Mouse (Mus musculus): ENCODE measurements around the gene Fabp3.

Fabp3 gene

GRCm38 (mm10) chr4:130308231-130309081 lies at the start of gene Fabp3, which contains the start of gene Gm10570:
Gene Fabp3 (plus strand): TSS chr4:130308595.
Gene Gm10570 (minus strand): TSS chr4:130308674.
- DNase-seq (ENCODE audit: low read depth, low spot score) = peak; percentile 80

- DNase-seq (ENCODE audit: low read depth, low spot score) = peak; percentile 70
These were observed 48.0 kb upstream of the Fabp3 start for GRCm38 (mm10) chr4:130260406-130260805.

DNA sequence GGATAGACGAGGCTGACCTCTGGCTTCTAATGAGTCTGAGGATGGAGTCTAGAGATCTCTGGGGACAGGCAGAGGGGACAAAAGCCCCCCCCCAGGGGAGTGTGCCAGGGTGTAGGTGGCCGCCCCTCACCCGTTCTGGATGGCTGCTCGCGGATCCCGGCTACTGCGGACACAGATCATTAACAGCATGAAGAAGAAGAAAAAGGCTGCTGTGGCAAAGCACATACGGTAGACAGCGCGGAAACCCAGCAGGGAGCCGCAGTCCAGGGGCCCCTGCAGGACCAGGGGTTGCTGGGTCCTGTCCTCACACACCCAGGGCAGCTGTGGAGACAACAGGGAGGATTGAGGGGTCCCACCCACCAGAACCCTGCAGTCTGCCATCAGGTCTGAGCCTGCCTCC lies 44.3 kb upstream of the Fabp3 start:
- no peak for DNase-seq (ENCODE audit: low read depth, low spot score)

- peak; percentile 88 for DNase-seq (ENCODE audit: low read depth, low spot score)
These were observed 43.6 kb upstream of the Fabp3 start for GRCm38 (mm10) chr4:130264698-130265349.

DNA sequence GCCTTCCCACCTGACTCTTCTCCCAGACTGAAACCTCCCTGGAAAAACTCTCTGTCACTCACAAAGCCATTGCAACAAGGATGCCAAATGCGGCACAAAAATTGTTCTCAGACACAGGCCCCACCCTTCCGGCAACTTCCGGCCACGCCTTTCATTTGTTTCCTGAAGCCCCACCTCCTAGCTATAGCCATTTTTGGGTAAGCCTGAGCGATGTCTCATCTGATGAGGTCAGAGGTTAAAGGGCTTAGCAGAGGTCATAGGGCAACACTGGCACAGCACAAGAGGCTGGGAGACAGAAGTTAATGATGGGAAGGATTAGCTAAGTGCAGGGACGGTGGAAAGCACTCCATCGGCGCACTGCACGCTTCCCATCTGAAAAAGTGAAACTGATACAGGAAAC lies 41.8 kb upstream of the Fabp3 start:
- peak; percentile 62 for DNase-seq (ENCODE audit: low read depth, low spot score)

GRCm38 (mm10) chr4:130267069-130267468 lies 41.3 kb upstream of the Fabp3 start:
- peak; percentile 49 for DNase-seq (ENCODE audit: low read depth, low spot score)

DNA sequence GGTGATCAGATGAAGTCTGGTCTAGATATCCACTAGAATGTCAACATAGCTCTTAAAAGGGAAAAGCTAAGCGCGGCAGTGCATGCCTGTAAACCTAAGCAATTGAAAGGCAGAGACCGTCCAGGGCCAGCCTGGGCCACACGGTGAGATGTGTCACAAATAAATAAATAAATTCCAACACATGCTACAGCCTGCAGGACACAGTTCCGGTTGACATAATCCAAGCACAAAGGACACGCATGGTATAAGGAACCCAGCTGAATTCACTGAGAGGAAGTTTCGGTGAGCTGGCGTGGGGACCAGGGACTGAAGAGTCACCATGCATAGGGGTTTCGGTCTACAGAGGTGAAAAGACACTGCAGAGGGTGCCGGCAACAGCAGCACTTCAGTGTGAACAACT lies 39.7 kb upstream of the Fabp3 start:
- DNase-seq (ENCODE audit: low read depth, low spot score) = no peak

GRCm38 (mm10) chr4:130270089-130270488 lies 38.3 kb upstream of the Fabp3 start:
- DNase-seq (ENCODE audit: low read depth, low spot score) = no peak

DNA sequence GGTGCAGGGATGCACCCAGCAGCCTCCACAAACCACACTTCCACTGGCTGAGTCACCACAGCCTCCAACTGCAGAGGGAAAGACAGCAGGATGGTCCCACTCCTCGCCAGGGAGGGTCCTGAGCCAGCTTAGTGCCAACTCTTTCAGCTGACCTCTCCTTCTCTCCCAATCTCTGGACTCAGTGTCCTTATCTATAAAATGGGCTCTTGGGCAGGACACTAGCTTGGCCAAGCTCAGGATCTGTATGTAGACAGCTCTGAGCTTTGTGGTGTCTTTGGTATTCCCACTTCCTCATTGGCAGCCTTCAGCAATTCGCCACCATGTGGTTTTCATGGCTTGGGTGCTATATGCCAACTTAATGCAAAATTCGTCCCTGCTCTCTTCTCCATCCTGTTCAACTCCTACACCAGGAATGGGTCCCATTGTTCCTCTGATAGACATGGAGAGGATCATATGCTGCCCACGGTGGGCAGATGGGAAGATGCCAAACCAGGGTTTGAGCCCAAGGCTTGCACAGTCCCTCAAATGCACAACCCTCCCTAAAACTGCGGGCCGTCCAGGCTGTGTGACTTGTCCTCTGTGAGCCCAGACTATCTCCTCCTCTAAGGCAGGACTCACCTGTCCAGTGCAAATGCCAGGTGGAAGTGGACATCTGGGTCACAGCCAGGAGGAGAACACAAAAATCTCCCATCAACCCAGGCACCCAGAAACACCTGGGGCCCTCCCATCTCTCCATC lies 37.6 kb upstream of the Fabp3 start:
- no peak for DNase-seq (ENCODE audit: low read depth, low spot score)

- DNase-seq (ENCODE audit: low read depth, low spot score) = no peak
These were observed 34.6 kb upstream of the Fabp3 start for GRCm38 (mm10) chr4:130273698-130274345.

DNA sequence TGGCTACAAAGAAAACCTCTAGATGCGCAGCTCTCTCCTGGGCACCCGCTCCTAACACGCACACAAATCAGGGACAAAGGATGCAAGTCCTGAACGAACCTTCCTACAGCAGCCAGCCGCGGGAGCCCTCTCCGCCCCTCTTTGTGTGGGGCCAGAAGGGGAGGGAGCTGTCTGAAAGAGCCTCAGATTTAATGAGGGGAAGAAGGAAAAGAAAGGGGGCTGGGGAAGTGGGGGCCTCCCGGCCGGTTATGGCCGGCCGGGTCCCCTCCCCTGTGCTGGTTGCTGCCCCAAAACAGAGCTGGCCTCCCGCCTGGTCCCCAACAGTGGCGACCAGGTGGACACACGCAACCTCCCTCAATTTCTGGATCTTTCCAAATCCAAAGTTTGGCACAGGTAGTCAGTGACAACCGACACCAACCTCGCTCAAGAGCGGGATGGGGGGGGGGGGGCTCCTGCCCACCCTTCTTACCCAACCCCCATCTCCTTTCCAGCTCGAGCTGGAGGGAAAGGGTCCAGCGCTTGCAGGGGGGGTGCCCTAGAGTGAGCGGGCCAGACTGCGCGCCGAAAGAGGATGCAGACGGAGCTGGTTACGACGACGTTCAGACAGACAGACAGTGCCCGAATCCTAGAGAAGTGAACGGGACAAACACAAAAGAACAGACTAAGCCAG lies 33.9 kb upstream of the Fabp3 start:
- DNase-seq (ENCODE audit: low read depth, low spot score) = peak; percentile 42

GRCm38 (mm10) chr4:130275016-130275822 lies 33.2 kb upstream of the Fabp3 start:
- no peak for DNase-seq (ENCODE audit: low read depth, low spot score)

GRCm38 (mm10) chr4:130275823-130276105 lies 32.6 kb upstream of the Fabp3 start:
- no peak for DNase-seq (ENCODE audit: low read depth, low spot score)

DNA sequence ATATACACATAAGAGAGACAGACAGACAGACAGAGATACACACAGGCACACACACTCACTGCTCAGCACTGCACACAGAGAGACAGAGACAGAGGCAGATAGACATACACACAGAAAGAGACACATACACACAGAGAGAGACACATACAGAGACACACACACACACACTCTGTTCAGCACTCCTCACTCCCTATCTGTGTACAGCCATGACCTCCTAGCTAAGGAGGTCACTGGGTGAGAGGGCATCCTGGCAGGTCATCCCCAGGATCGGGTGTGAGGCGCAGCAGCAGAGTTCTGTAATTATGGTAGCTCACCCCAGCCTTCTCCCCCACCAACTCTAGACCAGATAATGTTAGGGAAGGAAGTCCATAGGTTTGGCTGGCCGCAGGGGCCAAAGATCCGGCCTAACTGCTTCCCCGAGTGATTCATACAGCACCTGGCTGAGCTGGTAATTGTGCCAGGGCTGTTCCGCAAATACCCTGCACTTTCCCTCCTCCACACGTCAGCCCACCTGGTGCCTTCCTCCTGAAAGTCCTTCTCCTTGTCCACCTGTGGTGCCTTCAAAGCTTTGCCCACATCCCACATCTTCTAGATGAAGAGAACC lies 31.7 kb upstream of the Fabp3 start:
- DNase-seq (ENCODE audit: low read depth, low spot score) = no peak

- DNase-seq (ENCODE audit: low read depth, low spot score) = no peak
These were observed 29.3 kb upstream of the Fabp3 start, which contains the start of gene Serinc2 for GRCm38 (mm10) chr4:130279105-130279504. Gene Serinc2 (minus strand): TSS chr4:130279205.

- no peak for DNase-seq (ENCODE audit: low read depth, low spot score)
These were observed 25.5 kb upstream of the Fabp3 start for GRCm38 (mm10) chr4:130282856-130283255.

DNA sequence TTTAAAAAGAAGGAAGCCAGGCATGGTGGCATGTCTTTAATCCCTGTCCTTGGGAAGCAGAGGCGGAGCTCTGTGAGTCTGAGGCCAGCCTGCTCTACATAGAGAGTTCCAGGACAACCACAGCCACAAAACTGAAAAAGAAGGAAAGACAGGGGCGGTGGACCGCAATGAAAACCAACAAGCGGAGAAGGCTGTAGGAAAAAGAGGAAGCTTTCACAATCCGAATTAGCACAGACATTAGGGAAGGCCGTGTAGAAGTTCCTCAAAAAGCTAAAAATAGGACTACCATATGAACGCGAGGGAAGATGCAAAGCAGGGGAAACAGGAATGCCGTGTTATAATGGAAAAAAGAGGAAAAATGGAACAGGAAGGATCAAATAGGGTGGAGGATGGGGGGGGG lies 24.6 kb upstream of the Fabp3 start:
- no peak for DNase-seq (ENCODE audit: low read depth, low spot score)

GRCm38 (mm10) chr4:130286531-130286930 lies 21.9 kb upstream of the Fabp3 start:
- no peak for DNase-seq (ENCODE audit: low read depth, low spot score)

- no peak for DNase-seq (ENCODE audit: low read depth, low spot score)
These were observed 18.6 kb upstream of the Fabp3 start for GRCm38 (mm10) chr4:130289824-130290223.

DNA sequence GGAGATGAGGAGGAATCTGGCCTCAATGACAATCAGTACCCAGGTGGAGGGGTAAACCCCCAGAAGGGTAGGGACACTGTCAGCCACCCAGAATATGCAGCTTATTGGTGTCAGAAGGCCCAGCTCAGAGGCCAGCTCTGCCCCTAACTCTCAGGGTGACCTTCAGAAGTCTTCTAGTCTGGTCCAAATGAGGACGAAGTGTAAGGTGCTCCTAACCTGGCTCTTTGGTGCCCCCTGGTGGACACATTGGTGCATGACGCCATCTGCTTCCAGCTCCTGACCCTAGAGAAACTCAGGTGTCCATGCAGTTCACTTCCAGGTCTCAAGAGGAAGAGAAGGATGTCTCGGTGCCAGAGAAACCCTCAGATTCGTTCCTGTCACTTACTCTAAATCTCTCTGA lies 16.1 kb upstream of the Fabp3 start:
- peak; percentile 89 for DNase-seq (ENCODE audit: low read depth, low spot score)
